Mouse (Mus musculus) liver, embryonic 14.5 days (tissue): Measurements from ENCODE around the gene Hapln4.

Experiments used
- CTCF ChIP-seq: IDR thresholded peaks from 2 replicates; pipeline ENCODE4 v1.5.1; 2016; ENCODE audit warnings: antibody characterized with exemption, low read depth, control low read depth
- EP300 ChIP-seq: IDR thresholded peaks from 2 replicates; pipeline ENCODE4 v1.6.1; 2016; ENCODE audit warnings: antibody characterized with exemption, low read depth

GRCm38 (mm10) chr8:70081976-70082375, 1.3 kb upstream of the Hapln4 start:
- no peak for TF ChIP-seq CTCF
- no peak for TF ChIP-seq EP300
